Mouse (Mus musculus): ENCODE results near the gene Slfn9.

DNA sequence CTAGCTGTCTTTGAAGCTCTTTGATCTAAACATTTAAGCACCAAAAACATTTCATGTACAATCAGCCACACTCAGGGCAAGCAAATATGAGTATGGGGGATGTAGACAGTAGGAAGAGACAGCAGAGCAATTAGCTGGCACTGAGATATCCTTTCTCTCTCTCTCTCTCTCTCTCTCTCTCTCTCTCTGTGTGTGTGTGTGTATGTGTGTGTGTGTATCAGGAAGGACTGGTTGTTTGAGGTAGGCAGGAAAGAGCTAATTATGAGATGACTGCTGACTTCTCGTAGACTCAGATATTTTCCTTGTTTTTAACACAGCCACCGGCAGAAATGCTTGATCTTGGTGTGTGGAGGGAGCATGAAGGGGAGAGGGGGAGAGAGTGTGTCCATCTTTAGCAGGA is 29.9 kb downstream of the Slfn9 start:
- TF ChIP-seq CHD2 (IDR thresholded peaks at IDR 0.05; ENCODE audit: low read depth, low read length), result no peak
- no peak for TF ChIP-seq HCFC1 (IDR thresholded peaks at IDR 0.05; ENCODE audit: borderline replicate concordance, insufficient read depth, low read length)
- TF ChIP-seq ZC3H11A (IDR thresholded peaks at IDR 0.05; ENCODE audit: borderline replicate concordance, low read depth, low read length), result no peak
- no peak for TF ChIP-seq MAFK (IDR thresholded peaks at IDR 0.05; ENCODE audit: insufficient read depth, low read depth, low read length)

Data from ES-E14 (cell line).